Mouse (Mus musculus) adrenal gland (tissue): ENCODE results near the gene Fam227b.

Experiments
- intact Hi-C: fragments of 180-260 bp; cut with DNase I; formaldehyde crosslinking; loops from one replicate; pipeline ENCODE4 v1.15.1; 2025

The Fam227b gene

DNA sequence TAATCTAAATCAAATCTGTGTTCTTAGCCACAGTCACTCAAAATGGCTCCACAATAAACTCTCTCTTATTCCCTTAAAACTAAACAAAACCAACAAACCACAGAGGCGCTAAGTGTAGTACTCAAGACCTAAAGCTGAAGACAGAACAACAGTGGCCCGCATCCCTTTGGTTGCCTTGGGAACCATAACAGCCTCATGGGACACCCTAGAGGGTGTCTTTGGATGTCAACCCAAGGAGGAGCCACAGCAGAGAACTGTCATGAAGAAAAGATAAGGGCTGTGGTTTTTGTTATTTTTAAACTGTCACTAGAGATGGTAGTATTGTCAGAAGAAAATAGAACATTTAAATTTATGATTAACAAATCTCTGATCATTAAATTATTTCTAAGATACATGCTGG lies 145.1 kb downstream of the Fam227b start:
- intact Hi-C loops, result no loop called here

DNA sequence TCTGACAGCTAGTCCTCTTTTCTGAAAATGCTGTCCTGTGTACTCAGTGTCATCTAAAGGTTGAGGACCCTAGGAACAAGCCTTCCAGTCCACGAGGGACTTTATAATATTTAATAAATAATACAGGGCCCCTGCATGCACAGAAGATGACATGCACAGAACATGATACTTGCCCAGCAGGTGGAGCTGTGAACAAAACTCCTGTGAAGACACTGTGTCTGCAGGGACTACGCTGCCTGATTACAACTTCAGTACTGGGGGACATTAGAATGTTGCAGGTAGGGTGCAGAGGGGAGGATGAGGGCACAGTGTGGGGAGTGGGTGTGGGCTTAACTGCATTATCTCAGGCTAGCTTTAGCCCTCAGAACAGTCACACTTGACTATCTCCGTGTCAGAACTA lies 145.7 kb downstream of the Fam227b start:
- intact Hi-C loops, result no loop called here

DNA sequence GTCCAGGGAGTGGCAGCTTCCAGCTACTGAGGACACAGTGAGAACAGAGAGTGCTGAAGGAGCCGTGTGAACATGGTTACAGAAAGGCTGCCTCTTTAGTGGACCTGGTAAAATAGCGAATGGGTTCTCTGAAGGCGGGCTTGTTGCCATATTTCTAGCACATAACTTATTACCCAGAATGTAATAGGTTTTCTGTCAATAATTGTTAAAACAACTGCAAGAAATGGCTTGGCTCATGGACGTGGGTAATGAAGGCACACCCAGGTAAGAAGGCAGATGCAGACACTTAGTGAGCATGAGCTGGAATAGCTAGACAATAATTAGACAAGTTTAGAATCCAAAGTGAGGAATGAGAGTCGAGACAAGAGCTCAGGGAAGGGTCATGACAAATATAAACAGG lies 149.5 kb downstream of the Fam227b start:
- intact Hi-C loops, result no loop called here

GRCm38 (mm10) chr2:125975808-125976345 lies 175.9 kb downstream of the Fam227b start:
- intact Hi-C loops, result no loop called here

GRCm38 (mm10) chr2:125975206-125975605 lies 176.6 kb downstream of the Fam227b start:
- intact Hi-C loops, result no loop called here

DNA sequence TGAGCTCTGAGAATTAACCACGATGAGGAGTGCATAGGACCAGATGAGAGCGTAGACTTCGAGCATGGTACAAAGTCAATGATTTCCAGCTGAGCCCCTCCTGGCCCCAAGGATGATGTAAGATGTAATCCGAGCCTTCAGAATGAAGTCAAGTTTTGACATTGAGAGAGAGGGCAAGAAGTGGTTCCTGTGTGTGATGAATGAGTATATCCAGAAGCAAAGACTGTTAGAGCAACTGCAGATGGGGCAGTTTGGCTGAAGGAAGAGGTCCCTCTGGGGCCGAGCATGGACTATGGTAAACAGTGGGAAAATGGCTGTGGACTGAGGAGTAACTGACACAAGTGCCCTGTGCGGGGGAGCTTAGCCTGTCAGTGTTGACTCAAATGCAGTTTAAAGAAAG lies 178.6 kb downstream of the Fam227b start:
- intact Hi-C loops, result no loop called here

- intact Hi-C loops, result no loop called here
Measured at GRCm38 (mm10) chr2:125968811-125969210, 183.0 kb downstream of the Fam227b start.

DNA sequence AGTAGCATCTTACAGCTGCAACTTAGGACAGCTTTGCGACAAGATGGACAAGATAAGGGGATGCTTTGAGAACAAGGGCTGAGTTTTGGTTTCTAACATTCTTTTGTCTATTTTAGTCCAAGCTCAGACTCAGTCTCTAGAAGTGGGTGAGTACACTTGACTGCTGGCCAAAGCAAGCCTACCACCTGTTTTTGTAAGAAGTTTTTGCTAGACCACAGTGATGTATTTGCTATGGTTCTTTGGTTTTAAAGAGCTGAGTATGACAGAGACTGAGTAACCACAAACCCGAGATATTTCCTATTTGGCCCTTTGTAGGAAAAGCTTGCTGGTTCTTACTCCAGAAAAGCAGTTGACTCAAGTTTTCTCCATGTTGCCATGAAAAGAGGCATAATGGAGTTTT lies 203.6 kb downstream of the Fam227b start:
- intact Hi-C loops, result no loop called here

- intact Hi-C loops, result no loop called here
Measured at GRCm38 (mm10) chr2:125943301-125943700, 208.5 kb downstream of the Fam227b start.

- intact Hi-C loops, result no loop called here
Measured at GRCm38 (mm10) chr2:125941111-125941785, 210.6 kb downstream of the Fam227b start.

- intact Hi-C loops, result no loop called here
Measured at GRCm38 (mm10) chr2:125938993-125939642, 212.7 kb downstream of the Fam227b start.

- intact Hi-C loops, result no loop called here
Measured at GRCm38 (mm10) chr2:125936396-125936795, 215.4 kb downstream of the Fam227b start.

DNA sequence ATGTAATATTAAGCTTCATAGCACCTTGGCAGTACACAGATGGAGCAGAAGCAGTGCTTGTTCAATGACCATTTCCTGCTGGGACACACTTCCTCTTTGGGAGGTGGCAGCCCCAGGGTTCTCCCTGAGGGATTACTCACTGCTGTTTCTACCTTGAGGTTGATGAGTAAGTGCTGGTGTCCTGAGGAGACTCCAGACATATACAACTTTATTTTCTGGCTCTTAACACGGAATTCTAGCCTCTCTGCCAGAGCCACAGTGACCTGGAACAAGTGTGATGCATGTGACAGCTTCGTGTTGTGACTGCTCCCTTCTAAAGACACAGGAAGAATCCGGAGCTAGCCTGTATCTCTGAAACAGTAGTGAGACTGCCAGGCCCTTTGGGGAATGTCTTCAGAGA lies 217.8 kb downstream of the Fam227b start:
- intact Hi-C loops, result no loop called here
